Mouse (Mus musculus) G1E (cell line): ENCODE results near the gene Neurog1. TPM values are rescaled to one million over a fixed set of nuclear protein-coding genes. Genes with fewer than 3 reads are reported as not detected.

Experiments
- ATAC-seq: 2 replicates; pipeline ENCODE4 v1.8.0; 2016; ENCODE audit warnings: mild to moderate bottlenecking; ENCODE audit not compliant: insufficient number of reproducible peaks, poor library complexity, low FRiP score, severe bottlenecking; ENCODE audit errors: extremely low read depth
- DNase-seq: peaks from one replicate; pipeline ENCODE4 v3.0.0; 2012; ENCODE audit warnings: low spot score
- H3K27me3 ChIP-seq: 2 replicates; pipeline ENCODE4 v1.6.1; 2012; ENCODE audit warnings: mild to moderate bottlenecking, low read length, inconsistent platforms; ENCODE audit not compliant: insufficient read depth
- H3K36me3 ChIP-seq: replicated peaks from 2 replicates; pipeline ENCODE3; 2012; ENCODE audit warnings: mild to moderate bottlenecking, inconsistent platforms
- H3K4me1 ChIP-seq: 2 replicates; pipeline ENCODE4 v1.6.1; 2012; ENCODE audit warnings: low read depth, low read length, inconsistent platforms, mixed read lengths; ENCODE audit not compliant: insufficient read depth
- H3K4me3 ChIP-seq: 2 replicates; pipeline ENCODE4 v1.5.1; 2012; ENCODE audit warnings: low read depth, mild to moderate bottlenecking, inconsistent platforms, low read length, moderate library complexity, mixed read lengths
- H3K9me3 ChIP-seq: replicated peaks from 2 replicates; pipeline ENCODE4 v1.6.1; 2012; ENCODE audit warnings: inconsistent platforms
- CTCF ChIP-seq: IDR thresholded peaks from 2 replicates; pipeline ENCODE4 v1.5.1; 2012; ENCODE audit warnings: low read depth, low read length, inconsistent platforms, mixed read lengths
- GATA1 ChIP-seq: IDR thresholded peaks from 2 replicates; pipeline ENCODE4 v1.6.1; 2012; ENCODE audit warnings: borderline replicate concordance, low read length, inconsistent platforms, mixed read lengths
- GATA2 ChIP-seq: IDR thresholded peaks from 2 replicates; pipeline ENCODE4 v1.6.1; 2012; ENCODE audit warnings: low read depth, low read length, inconsistent platforms, borderline replicate concordance
- POLR2AphosphoS5 ChIP-seq: IDR thresholded peaks from 2 replicates; pipeline ENCODE4 v1.6.1; 2012; ENCODE audit warnings: low read depth, low read length, inconsistent platforms; ENCODE audit not compliant: insufficient replicate concordance
- TAL1 ChIP-seq: conservative IDR thresholded peaks from 2 replicates; pipeline ENCODE4 v1.6.1; 2012; ENCODE audit warnings: low read depth, low read length, inconsistent platforms, mixed read lengths
- polyA plus RNA-seq: library from polyadenylated mRNA; stranded (reverse); fragments of >175 nt; gene quantifications from 2 replicates; pipeline ENCODE4 v1.2.3, GENCODE M21; 2012
- total RNA-seq, 2 experiments: library from RNA; stranded (forward) in 1 of 2; stranded (reverse) in 1 of 2; fragments of 200-1000 nt in 1 of 2; fragments of >200 nt in 1 of 2; fragmentation: Nextera tagmentation in 1 of 2; gene quantifications; 2 replicates each; pipeline ENCODE4 v1.2.3; 2014 to 2017

Gene Neurog1
- total and polyA plus RNA-seq, 3 experiments, result 0.11 TPM; not detected in 2

DNA sequence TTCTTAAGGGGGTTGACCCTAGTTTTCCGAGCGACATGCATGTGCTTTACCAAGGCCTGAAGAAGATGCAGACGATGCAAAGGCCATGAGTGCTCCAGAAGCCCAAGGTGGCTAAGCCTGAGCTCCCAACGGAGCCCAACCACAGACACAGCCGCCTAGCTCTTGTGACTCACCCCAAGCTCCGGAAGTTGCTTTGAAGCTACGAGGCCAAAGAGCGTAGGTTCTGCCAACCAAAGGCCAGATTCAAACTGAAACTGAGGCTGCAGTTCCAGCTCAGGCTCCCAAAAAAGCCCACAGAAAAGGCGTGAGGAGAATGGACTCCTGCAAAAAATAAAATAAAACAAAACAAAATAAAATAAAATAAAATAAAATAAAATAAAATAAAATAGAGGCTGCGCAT lies 14.1 kb downstream of the Neurog1 start:
- ATAC-seq, result no peak
- no peaks in the 10 kb centered on the region for H3K4me1 ChIP-seq
- no peaks in the 10 kb centered on the region for H3K27me3 ChIP-seq
- DNase-seq, result no peak
- no peak for TF ChIP-seq GATA2
- TF ChIP-seq POLR2AphosphoS5, result no peak
- TF ChIP-seq GATA1, result no peak
- TF ChIP-seq CTCF, result no peak
- TF ChIP-seq TAL1, result no peak
- H3K9me3 ChIP-seq, result peaks cover 34% of the 10 kb centered on the region
- H3K36me3 ChIP-seq, result no peaks in the 10 kb centered on the region
- H3K4me3 ChIP-seq, result no peak overlapping the region

DNA sequence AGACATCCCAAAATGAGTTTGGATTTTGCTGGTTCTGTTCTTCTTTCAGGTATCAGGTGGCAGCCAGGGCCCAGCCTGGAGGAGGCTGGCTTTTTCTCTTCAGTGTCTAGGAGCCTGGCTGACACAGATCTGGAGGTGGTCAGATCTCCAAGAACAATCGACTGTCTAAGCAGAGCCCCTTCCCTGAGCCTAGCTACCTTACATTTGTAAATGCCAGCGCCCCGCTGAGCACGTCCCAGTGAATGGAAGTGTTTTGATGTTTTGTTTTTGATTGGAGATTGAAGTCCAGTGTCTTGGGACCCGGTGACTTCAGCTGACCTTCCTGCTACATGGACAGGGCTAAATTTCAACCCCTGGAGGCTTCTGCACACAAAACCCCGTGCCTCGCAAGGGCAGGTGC lies 15.8 kb downstream of the Neurog1 start:
- ATAC-seq (no peak), DNase-seq (no peak)
- Histone ChIP-seq H3K4me1 (no peaks in the 10 kb centered on the region), H3K27me3 (no peaks in the 10 kb centered on the region), H3K9me3 (peaks cover 30% of the 10 kb centered on the region), H3K4me3 (no peak overlapping the region), H3K36me3 (no peaks in the 10 kb centered on the region)
- TF ChIP-seq TAL1, result no peak
- no peak for TF ChIP-seq GATA1
- no peak for TF ChIP-seq POLR2AphosphoS5
- no peak for TF ChIP-seq CTCF
- no peak for TF ChIP-seq GATA2

DNA sequence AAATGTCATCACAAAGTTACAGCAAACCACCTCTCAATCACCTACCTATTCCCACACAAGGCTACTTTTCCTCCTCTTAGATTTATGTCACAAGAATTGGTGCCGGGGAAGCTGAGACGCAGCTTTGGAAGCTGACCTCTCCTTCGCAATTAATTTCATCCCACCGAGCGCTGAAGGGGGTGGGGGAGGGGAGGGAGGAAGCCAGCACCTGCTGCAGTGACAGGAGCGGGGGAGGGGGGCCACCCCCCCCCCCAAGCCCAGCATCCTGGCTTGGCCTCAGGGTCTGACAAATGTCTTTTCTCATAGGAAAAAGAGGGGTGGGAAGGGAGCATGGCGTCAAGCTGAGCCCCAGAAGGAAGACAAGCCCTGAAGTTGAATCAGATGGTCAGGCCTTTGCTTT lies 23.2 kb downstream of the Neurog1 start:
- no peaks in the 10 kb centered on the region for H3K36me3 ChIP-seq
- no peaks in the 10 kb centered on the region for H3K4me1 ChIP-seq
- H3K4me3 ChIP-seq, result no peak overlapping the region
- H3K9me3 ChIP-seq, result peaks cover 27% of the 10 kb centered on the region
- TF ChIP-seq POLR2AphosphoS5 (no peak), TAL1 (no peak), CTCF (no peak), GATA1 (no peak), GATA2 (no peak)
- H3K27me3 ChIP-seq, result no peaks in the 10 kb centered on the region
- ATAC-seq (no peak), DNase-seq (no peak)

DNA sequence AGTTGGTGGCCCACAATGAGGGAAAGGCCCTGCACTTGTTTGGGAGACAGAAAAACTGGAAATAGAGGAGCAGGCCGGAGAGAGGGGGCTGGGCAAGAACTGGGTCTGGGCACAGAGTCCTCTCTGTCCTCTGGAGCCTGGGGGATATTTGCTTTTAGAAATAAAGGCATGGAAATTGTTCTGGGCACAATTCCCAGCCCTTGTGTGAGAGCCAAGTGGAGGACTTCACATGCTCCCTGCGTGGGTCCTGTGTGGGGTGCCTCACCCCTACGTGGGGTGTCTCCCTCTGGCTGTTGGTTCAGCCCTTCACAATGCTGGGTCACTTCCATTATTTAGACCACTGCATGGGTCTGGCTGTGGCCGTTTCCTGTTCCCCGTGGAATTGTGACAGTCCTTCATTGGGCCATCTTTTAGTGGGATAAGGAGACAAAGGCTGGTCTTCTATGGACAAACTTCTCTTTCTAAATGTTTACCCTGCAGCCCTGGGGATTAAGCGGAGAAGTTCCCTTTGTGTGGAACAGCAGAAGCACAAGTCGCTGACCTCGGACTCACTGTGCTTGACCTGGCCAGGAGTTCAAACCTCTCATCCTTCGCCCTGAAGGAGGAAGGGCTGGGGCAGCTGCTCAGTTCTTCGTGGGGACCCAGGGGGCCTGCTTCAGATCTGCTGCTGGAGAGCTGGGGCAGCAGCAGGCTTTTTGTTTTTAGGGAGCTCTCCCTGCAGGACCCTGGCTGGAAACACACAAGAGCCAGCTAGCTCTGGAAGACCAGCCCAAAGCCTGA lies 25.6 kb downstream of the Neurog1 start:
- Histone ChIP-seq H3K4me1 (no peaks in the 10 kb centered on the region), H3K36me3 (no peaks in the 10 kb centered on the region), H3K9me3 (peaks cover 48% of the 10 kb centered on the region), H3K27me3 (no peaks in the 10 kb centered on the region), H3K4me3 (no peak overlapping the region)
- DNase-seq, result no peak
- TF ChIP-seq GATA2 (no peak), POLR2AphosphoS5 (no peak), GATA1 (no peak), CTCF (no peak), TAL1 (no peak)
- no peak for ATAC-seq

DNA sequence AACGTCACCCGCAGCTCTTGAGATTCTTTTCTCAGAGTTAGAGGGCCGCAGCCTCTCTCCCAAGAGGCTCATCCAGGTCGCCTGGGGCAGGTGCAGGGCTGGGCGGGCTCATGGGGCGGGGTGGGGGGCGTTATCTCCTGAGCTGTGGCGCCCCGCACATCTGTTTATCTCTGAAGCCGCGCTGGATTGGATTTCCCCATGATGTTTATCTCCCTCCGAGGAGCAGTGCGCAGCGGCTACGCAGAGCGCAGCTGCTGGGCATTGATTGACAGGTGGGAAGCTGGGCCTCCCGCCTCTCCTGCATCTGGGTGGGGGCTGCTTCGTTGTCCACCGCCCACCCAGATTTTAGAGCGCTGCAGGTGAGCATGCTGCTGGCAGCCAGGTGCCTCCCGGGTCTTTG lies 28.3 kb downstream of the Neurog1 start:
- Histone ChIP-seq H3K4me3 (no peak overlapping the region), H3K36me3 (no peaks in the 10 kb centered on the region), H3K27me3 (no peaks in the 10 kb centered on the region), H3K4me1 (no peaks in the 10 kb centered on the region), H3K9me3 (peaks cover 46% of the 10 kb centered on the region)
- DNase-seq (no peak), ATAC-seq (no peak)
- no peak for TF ChIP-seq GATA1

DNA sequence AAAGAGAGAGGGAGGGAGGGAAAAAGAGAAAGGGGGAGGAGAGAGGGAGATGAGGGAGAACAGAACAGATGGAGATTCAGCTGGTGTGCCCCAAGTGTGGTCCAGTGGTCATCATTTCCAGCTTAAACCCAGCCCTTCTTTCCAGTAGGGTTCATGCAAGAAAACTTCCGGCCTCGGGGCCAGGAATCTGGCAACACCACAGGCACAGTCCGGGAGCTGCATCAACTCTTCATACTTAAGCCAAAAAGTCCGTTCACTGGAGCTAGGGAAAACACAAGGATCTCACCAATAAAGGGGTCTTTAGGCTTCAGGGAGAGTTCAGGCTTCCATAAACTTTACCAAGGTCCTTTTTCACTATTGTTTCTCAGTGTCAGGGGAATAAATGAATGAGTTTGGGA lies 29.1 kb downstream of the Neurog1 start:
- H3K9me3 ChIP-seq, result peaks cover 52% of the 10 kb centered on the region
- ATAC-seq (no peak), DNase-seq (no peak)
- no peak overlapping the region for H3K4me3 ChIP-seq
- H3K4me1 ChIP-seq, result no peaks in the 10 kb centered on the region
- TF ChIP-seq POLR2AphosphoS5, result no peak
- TF ChIP-seq CTCF, result no peak
- no peak for TF ChIP-seq GATA1
- no peak for TF ChIP-seq GATA2
- H3K27me3 ChIP-seq, result no peaks in the 10 kb centered on the region
- H3K36me3 ChIP-seq, result no peaks in the 10 kb centered on the region
